Mouse (Mus musculus) retina, postnatal 7 days (tissue): ENCODE results near the gene H2-DMa.
"Not testable (repeated sequence)": the region's sequence is repeated elsewhere in the genome, so short reads cannot be mapped to it uniquely, and the experiment has no call there.

Experiments used
- DNase-seq: peaks from one replicate; pipeline ENCODE4 v3.0.0-alpha.2; 2012; ENCODE audit warnings: low read depth, low spot score

H2-DMa gene

DNA sequence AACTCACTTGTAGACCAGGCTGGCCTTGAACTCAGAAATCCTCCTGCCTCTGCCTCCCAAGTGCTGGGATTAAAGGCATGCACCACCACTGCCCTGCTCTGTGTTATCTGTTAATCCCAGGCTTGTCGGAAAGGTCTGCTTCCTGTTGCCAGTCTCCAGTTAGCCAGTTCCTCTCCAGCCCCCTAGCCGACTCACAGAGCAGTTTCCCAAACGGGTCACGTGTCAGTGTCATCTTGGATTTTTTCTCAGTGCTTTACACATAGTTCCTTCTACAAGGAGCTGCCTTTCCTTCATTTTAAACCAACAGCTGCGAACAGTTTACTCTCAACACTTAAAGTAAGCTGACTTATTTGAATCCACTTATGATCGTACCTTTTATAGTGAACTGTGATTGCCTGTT is 5.3 kb downstream of the H2-DMa start:
- no peak for DNase-seq

DNA sequence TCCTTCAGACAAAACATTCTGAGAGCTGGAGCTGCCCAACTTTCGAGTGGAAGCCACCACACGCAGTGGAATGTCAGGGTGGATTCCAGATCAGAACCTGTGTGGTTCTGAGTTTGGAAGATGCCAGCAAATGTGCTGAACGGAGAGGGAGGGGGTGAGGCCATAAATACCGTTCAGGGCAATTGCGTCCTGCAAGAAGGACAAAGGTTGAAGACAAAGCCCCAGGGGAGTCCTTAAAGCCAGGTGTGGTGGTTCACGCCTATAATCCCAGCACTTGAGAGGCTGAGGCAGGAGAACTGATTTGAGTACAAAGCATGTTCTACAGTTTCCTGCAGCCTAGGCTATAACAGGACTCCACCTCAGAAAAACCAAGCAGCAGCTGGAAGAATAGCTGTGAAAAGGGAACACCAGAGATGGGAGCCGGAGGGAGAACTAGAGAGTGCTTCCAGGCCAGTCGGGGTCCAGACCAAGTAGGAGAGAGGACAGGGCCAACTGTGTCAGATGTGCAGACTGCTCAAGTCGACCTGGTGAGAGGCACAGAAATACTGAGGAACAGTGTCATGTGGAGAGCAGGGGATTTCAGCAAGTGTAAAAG is 7.6 kb downstream of the H2-DMa start:
- no peak for DNase-seq

DNA sequence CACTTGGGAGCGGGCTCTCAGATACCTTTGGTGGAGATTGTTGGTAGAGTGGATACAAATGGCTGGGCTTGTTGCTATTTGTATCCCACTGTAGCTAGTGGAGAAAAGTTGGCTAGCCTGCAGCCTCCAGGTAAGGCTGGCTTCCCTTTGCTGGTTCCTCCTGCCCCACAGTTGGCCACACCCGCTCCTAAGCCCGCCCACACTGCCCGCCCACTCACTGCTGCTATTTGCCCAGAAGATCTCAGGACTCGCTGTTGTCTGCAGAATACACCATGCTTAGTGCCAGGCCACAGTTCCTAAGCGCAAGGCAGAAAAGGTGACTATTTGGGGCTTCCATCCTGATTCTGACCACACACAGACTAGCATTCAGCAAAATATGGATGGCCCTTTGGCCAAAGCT is 8.1 kb downstream of the H2-DMa start:
- no peak for DNase-seq

DNA sequence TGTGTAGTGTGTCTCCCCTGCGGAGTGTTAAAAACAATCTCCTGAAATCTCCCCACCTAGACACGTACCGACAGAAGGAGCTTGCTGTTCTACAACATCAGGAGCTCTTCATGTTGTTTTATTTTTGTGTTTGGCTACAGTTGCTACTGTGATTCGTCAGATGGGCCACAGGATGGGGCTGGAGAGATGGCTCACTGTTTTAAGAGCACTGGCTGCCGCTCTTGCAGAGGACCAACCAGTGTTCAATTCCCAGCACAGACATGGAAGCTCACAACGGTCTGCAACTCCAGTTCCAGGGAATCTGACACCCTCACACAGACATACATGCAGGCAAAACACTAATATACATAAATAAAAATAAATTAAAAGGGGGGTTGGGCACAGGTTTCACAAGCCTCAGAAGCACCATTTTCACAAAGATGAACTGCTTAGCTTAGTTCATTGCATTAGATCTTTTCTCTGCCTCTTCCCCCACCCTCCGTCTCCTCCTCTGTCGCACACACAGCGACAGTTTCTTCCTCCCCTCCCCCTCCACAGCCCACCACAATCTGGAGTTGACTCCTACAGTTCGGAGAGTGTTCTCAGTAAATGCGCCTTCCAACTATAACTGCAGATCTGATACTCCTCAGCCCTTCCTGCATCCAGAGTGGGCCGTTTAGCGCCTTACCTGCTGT is 9.1 kb downstream of the H2-DMa start:
- DNase-seq: no peak

DNA sequence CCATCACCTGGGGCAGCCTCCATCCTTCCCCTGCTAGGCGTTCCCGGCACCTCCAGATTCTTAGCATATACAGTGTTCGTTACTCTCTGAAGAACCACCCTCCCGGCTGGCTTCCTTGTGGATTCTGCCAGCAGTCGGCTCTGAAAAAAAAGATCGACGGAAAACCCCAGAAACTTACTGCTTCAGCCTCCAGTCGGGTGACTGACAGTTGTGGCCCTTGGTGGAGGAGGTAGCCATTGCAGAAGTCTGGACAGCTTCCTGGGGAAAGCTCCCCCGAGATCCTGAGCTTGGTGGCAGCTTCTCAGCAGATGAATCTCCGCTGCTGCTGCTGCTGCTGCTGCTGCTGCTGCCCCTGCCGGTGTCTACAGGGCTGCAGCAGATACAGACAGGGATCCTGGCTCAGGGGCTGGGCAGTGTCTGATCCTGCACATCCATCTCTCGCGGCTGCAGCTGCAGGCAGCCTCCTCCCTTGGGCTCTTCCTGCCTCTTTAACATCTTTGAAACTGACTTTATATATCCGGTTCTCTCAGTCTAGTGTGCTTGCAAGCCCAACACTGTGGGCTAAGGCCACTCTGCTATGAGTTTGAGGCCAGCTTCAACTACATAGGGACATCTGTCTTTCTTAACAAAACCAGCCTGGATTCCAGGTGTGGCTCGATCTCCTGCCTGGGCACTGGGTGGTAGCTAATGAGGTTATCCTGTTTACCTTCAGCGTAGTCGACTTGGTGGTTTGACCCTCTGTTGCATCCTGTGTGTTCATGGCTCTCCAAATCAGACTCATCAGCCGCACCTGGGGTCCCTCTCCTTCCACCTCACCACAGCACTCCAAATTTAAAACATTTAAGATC is 9.8 kb downstream of the H2-DMa start:
- no peak for DNase-seq

DNA sequence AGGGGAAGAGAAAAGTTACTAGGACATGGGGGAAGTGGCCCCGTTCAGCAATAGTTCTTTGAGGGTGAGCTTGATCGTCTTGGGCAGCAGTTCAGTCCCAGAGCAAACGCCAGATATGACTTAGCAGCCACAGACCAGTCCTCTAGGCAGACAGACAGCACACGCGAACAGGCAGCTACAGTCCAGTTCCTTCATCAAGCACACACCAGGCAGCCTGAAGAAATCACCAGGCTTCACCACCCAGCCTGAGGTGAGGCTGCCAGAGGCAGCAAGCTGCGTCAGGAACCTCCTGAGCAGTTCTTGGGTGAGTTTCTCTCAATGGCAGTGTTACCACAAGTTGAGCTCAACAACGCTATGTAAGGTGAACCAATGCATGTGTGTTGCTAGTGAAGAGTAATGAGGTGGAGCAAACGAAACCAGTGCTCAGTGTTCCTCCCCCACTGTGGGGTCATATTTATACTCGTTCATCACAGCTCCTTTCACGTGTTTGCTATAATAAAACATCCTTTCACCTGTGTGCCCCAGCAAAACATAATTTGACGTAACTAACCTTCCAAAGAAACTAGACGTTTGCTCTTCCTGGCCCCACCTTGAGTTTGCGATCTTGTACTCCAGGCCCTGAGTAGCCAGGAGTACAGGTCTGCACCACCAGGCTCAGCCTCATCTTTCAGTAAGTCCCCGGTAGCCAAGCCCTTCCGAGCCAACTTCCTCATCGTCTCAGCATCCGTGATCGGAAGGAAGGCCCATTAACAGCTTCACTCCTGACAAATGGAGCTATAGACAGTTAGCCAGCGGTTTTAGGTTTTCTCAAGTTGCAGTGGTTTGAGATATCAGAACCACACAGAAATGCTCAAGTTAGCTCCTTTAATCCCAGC is 11.0 kb downstream of the H2-DMa start:
- DNase-seq: no peak

DNA sequence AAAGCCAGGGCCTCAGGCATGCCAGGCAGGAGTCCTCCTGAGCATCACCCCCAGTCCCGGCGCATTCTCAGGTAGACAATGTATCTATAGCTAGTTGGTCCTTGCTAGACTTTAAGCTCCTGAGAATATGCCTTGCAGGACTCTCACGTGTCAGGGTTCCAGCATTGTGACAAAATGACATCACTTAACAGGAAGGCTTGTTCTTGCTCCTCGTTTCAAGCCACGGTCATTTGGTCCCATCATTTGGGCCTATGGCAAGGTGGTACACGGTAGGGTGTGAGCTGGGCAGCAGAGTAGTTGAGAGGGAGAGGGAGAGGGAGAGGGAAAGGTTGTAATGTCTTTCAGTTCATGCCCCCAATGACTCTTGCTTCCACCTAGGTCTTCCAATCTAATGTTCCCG is 12.6 kb downstream of the H2-DMa start:
- DNase-seq: no peak

DNA sequence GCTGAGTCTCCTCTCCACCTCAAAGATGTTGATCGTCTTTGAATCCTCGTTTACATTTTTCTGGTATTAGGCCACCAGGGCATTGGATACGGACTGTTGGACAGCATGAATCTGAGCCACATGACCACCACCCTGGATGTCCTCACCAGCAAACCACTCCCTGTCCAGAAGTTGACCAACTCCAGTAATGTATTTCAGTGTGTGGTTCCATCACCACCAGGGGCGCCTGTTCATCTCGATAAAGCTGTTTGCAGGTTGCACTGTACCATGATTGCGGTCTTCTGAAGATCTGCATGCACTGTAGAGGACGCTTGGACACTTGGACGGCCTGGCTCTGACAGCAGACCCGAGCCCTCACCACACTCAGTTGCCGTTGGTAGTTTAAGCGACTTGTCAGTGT is 13.9 kb downstream of the H2-DMa start:
- DNase-seq: no peak

DNA sequence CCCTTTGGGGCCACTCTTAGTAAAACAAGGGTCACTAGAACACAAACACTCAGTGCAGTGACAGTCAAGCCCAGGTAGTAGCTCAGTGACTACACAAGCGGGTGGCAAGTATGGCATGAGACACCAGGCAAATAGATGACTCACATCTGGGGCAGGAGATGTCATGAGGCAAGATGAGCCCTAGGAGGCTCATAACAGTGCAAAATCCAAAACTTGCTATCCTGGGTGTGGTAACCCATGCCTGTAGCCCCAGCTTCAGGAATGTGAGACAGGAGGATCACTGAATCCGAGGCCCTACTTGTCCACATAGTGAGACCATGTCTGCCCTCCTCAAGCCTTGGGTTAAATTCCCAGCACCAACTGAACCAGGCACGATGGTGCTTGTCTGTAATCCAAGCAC is 15.1 kb downstream of the H2-DMa start:
- DNase-seq: no peak

DNA sequence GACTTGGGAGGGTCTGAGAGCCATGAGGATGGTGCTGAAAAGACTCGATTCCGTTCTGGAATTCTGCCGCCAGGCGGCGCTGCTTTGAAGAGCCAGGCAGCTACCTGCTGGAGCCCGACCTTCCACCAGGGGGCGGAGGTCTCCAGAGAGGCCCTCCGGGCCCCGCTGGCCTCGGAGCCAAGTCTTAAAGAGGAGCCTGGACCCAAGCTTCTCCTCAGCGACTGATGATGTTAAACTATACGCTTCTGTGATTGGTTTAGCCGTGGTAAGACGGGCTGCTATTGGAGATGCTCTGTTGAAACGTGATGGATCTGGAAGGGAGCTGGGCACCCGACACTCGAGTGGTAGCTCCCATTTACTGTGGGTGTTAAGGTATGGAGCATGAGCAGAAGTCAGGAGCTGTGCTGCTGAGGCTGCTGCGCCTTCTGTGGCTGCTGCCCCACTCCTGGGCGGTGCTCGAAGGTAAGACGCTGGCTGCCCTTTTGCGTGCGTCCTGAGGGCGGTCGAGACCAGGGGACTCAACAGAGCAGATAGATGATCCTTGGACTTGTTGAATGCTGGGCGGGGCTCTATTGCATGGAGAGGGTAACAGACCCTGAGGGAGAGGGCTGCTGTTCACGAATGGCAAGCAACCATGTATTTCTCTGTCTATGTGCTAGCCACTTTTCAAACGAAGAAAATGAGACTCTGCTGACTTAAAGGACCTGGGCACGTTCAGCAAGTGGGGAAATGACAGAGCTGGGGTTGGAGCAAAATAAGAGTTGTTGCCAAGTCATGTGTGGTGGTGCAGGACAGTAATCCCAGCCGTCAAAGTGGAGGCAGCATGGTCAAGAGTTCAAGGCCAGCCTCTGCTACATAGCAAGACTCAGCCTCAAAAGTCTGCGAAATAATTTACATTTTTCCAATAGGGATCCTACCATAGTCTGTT is 16.2 kb downstream of the H2-DMa start:
- peak; percentile 98 for DNase-seq

DNA sequence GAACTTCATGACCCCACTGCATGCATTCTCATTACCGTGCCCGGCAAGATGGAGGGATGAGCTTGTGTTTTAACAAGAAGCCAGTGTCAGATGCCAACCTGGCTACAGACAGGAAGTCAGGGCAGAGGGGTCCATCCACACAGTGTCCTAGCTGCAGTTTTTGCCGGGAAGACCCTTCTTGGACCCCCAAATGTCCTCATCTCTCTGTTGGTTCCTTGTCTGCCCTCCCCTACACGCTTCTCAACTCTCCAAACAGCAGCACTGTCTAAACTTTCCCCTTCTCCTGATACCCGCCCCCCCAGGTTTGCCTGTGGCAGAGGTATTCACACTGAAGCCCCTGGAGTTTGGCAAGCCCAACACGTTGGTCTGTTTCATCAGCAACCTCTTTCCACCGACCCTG is 18.3 kb downstream of the H2-DMa start:
- DNase-seq: no peak

DNA sequence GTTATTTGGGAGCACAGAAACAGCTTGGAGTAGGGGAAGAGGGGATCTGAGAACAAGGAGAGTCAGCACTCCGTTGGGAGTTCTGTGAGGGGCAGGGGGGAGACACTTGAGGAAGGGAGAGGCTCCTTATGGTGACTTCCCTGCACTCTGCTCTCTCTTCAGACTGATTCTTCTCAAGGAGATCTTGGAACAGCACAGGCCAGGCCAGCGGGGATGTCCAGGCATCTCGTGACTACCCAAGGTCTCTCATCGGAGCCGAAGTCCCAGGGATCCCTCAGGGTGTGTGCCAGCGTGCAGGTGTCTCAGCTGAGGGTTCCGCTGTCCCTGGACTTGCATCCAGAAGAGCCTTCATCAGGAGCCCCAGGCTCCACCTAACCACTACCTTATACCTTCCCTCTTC is 19.3 kb downstream of the H2-DMa start:
- DNase-seq: no peak

DNA sequence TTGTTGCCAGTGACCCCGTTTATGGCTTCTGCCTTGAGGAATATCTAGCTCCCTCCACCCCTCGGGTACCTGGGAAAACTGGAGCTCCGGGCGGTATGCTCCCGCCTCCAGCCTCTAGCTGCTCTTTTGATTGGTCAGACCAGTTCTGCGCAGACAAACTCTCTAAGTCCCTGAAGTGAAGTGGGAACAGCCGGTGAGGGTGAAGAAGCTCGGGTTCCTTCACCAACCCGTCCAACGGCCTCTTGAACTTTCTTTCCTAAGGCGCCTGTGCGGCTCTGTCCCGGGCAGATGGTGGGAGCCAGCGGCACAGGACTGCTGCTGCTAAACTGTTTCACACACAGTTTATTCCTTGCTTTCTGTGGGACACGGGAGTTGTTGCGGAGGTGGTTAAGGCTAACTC is 20.1 kb downstream of the H2-DMa start:
- DNase-seq: no peak

DNA sequence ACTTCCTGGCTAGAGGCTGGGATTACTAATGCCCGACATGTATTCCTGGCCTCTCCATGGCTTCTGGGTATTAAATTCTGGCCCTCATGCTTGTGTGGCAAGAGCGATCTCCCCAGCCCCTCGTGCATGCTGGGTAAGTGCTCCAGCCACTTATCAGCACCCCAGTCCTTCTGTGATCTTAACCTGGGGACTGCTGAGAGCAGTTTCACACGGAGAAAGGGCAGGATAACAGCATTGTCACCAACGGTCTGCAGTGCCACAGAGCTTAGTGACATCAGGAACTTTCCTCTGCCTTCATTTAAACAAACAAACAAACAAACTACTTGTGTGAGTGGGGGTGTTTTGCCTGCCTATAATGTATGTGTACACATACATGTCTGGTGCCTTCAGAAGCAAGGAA is 20.9 kb downstream of the H2-DMa start:
- no peak for DNase-seq

DNA sequence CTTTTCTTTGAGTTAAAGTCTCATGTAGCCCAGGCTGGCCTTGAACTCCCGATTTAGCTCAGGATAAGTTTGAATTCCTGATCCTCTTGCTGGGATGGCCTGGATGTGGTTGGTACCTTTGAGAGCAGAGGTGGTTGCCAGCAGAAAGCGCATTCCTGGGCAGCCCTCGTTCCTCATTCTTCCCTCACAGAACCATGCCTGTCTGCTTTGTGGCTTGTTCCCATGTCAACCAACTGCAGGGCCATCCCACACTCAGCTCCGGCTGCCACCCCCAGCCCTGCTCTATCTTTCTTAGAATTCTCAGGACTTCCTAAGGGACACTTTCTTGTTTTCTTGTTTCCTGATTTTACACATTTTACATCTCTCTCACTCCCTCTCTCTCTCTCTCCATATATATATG is 22.1 kb downstream of the H2-DMa start:
- no peak for DNase-seq

DNA sequence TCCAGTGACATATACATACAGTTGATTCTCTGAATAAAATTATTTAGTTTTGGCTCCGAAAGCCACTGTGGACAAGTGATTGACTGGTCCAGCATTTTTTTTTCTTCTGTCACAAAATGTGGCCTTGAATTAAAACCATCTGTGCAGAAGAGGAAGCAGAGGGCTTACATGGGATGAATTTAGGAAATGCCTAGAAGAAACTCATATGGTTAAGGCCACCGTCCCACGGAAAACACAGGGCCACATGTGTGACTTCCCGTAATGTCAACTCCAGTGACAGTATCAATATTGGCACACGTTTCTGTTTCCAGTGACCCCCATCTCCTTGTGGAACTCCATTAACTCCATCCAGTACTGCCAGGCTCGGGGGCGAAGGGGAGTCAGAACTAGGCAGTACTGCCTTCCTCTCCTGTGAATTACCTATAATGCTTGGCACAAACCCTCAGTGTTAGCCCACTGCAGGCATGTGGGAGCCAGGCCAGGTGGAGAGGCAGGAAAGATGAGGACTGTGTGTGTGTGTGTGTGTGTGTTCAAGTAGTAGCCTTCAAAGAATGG is 23.2 kb downstream of the H2-DMa start:
- no peak for DNase-seq

DNA sequence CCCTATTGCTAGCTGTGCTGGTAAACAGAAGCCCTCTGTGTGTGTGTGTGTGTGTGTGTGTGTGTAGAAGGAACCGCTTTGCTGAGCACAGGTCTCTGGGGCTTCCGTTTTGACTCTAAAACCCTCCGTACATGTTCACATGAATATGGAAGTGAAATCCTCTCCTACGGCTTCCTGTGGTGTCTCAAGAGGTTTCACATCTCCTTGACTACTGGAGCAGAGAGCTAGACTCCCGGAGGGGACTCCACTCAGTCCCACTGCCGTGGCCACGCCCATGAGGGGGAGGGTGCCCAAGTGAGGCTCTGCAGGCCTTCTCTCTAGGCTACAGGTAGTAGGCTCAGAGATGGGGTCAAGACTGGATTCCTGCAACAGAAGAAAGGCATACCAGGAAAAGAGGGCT is 23.7 kb downstream of the H2-DMa start, which contains the start of gene H2-DMb2:
TSS of gene H2-DMb2 (plus strand) at position 275 of the 400 bp plus-strand sequence.
- DNase-seq: no peak

DNA sequence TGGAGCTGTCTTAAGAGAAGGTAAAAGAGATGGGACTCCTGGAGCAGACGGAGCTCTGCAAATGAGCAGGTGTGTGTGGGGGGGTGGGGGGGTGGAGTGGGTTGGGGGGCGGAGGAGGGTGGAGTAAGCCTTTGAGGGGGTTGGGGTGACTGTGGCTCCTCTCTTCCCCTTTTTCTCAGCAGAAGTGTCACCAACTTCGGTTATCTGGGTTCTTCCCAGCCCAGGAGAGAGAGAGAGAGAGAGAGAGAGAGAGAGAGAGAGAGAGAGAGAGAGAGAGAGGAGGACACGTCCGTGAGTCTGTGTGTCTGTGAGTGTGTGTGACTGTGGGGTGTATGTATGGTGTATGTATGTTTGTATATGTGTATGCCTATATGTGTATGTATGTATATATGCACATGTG is 24.1 kb downstream of the H2-DMa start:
- DNase-seq: no peak

DNA sequence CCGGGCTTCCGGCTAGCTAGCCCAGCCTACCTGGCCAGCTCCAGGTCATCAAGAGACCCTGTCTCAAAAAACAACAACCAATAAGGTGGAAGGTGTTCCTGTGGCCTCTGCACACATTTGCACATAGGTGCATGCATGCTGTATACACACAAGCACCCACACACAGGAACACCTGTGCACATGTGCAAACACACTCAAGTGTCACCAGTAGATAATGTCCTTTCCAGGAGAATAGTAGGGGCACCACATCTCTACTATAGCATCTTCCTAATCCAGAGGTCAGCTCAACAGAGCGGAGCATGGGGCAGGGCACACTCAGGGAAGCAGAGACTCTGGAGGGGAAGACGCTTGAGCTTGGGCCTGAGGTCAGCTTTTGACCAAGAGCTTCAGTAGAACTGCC is 24.9 kb downstream of the H2-DMa start:
- not testable (repeated sequence) for DNase-seq

DNA sequence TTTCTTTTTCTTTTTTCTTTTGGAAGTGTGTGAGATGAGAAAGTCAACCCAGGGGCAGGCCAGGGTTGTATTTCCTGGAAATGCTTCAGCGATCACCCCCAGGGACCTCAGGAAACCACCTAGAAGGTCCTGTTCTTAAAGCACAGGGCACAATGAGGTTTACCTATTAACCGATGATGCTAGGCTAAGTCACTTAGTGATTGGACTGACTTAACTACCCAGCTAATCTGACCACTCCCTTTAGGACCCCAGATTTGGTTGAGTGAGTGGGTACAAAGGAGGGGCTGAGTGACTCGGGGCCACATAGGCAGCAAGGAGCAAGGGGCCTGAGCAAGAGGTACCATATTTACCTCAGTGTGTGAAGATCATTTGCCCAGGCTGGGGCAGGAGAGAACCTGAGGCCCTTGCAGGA is 25.6 kb downstream of the H2-DMa start:
- no peak for DNase-seq
